Mouse (Mus musculus): Measurements from ENCODE around the gene Sp6.

DNA sequence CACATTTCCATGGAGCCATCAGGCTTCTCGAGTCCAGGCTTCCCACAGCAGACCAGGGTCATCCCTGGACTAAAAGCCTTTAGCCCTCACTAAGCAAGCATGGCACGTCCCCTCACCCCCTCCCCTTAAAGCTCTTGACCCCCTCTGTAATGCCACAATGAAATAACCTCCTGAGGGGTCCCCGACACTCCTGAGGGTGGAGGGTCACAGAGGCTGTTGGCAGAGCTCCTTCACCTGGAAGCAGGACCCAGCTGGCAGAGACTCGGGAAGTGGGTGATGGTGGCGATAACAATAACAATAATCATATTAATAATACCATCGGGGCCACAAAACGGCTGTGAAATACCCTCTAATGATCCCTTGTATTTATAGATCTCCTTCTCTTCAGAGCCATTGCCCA is 30.3 kb upstream of the Sp6 start, which contains the start of gene Sp2:
- TF ChIP-seq ZC3H11A (IDR thresholded peaks at IDR 0.05; ENCODE audit: borderline replicate concordance, low read depth, low read length) (no peak), HCFC1 (IDR thresholded peaks at IDR 0.05; ENCODE audit: borderline replicate concordance, insufficient read depth, low read length) (no peak), ZNF384 (IDR thresholded peaks at IDR 0.05; ENCODE audit: low read depth, low read length) (no peak)
